Mouse (Mus musculus) brain, embryonic 14.5 days (tissue): ENCODE results near the gene Col6a2. TPM values are rescaled to one million over a fixed set of nuclear protein-coding genes. Genes with fewer than 3 reads are reported as not detected.

Source experiments
- DNase-seq: peaks from one replicate; pipeline ENCODE4 v3.0.0-alpha.2; 2011; ENCODE audit warnings: low read depth
- CTCF ChIP-seq: fragments of 200-500 bp; IDR thresholded peaks from 2 replicates; pipeline ENCODE4 v1.5.1; 2012; ENCODE audit warnings: inconsistent platforms, mild to moderate bottlenecking, moderate library complexity, borderline replicate concordance; ENCODE audit not compliant: insufficient read depth, insufficient read length; ENCODE audit errors: extremely low read depth
- POLR2A ChIP-seq: fragments of 200-500 bp; IDR thresholded peaks from 2 replicates; pipeline ENCODE4 v1.6.1; 2012; ENCODE audit warnings: mild to moderate bottlenecking, inconsistent platforms, borderline replicate concordance; ENCODE audit not compliant: poor library complexity, insufficient read depth, insufficient read length, severe bottlenecking; ENCODE audit errors: extremely low read depth
- polyA plus RNA-seq: library from polyadenylated mRNA; depleted of rRNA; stranded (reverse); fragments of >200 nt; gene quantifications from 2 replicates; pipeline ENCODE4 v1.2.3, GENCODE M21; 2012

Col6a2 gene
- polyA plus RNA-seq, 1 experiment: 49.8 TPM

- TF ChIP-seq CTCF (no peak), POLR2A (no peak)
- no peak for DNase-seq
These were observed 10.7 kb upstream of the Col6a2 start for GRCm38 (mm10) chr10:76634094-76634571.

DNA sequence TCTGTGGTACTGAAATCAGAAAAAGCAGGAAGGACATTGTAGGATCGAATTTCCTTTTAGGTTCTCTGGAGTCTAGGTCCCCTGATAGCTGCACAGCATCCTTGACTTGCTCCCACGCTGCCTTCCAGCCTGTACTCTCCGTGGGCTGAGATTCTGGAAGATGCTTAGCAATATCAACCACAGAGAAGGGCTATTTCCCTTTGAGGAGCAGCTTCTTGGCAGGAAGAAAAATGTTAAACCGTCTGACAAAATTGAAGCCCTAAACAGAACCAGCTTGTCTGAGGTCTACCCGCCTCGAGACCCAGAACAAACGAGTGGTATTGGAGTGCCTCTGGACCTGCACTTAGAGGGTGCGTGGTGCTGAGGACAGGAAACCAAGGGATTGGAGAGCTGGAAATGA lies 9.2 kb upstream of the Col6a2 start:
- no peak for DNase-seq

DNA sequence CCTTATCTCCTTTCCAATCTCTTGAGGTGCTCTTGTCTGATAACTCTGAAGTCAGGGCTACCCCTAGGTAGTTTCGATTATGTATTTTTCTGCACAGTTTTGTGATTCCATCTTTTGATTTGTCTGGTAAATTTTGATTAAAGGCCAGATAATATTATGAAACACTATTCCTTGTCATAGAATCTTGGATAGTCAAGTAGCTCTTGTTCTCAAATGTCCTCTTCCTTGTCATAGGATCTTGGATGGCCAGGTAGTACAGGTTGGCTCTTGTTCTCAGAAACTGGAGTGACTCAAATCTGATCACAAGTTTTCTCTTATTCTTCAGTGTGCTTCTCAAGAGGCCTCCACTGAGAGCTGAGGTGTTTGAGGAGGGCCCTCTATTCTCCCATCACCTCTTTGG lies 7.2 kb upstream of the Col6a2 start:
- DNase-seq: no peak
- TF ChIP-seq POLR2A: no peak
- TF ChIP-seq CTCF: no peak

More for the DNA sequence above, 9.2 kb upstream of the Col6a2 start:
- TF ChIP-seq POLR2A (no peak), CTCF (no peak)

GRCm38 (mm10) chr10:76627714-76628113 lies 4.3 kb upstream of the Col6a2 start:
- TF ChIP-seq CTCF (no peak), POLR2A (no peak)
- DNase-seq: no peak

- TF ChIP-seq POLR2A (no peak), CTCF (no peak)
- no peak for DNase-seq
These were observed 1.5 kb upstream of the Col6a2 start for GRCm38 (mm10) chr10:76624903-76625302.

GRCm38 (mm10) chr10:76623734-76624133 lies 304 bp upstream of the Col6a2 start:
- TF ChIP-seq CTCF (no peak), POLR2A (no peak)
- DNase-seq: no peak

- TF ChIP-seq CTCF (no peak), POLR2A (no peak)
These were observed 1.0 kb downstream of the Col6a2 start for GRCm38 (mm10) chr10:76622411-76622810.

GRCm38 (mm10) chr10:76612473-76612872 lies 11.0 kb downstream of the Col6a2 start:
- DNase-seq: no peak
- no peak for TF ChIP-seq POLR2A
- TF ChIP-seq CTCF: no peak

More at GRCm38 (mm10) chr10:76622411-76622810, 1.0 kb downstream of the Col6a2 start:
- DNase-seq: no peak

GRCm38 (mm10) chr10:76602690-76603089 lies 20.7 kb downstream of the Col6a2 start:
- TF ChIP-seq POLR2A (no peak), CTCF (no peak)
- no peak for DNase-seq

GRCm38 (mm10) chr10:76596338-76596737 lies 27.1 kb downstream of the Col6a2 start:
- TF ChIP-seq POLR2A: no peak
- TF ChIP-seq CTCF: no peak
- DNase-seq: no peak

- DNase-seq: no peak
- no peak for TF ChIP-seq CTCF
- no peak for TF ChIP-seq POLR2A
These were observed 33.2 kb downstream of the Col6a2 start for GRCm38 (mm10) chr10:76590197-76590596.

DNA sequence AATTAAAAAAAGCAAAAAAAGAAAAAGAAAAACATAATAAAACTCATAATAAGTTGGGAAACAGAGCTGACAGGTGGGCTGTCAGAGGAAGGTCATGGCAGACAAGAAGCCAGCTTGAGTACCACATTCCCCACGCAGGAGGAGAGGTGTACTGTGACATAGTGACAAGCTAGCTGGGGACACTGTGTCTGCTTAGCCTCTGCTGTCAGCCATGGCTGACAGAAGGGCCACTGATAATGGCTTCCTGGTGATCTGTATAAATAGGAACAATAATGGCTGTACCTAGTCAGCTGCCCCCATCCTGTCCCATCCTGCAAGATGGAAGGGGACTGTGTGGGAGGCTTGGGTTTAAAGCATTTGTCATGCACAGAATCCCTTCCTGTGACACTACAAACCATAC lies 37.2 kb downstream of the Col6a2 start:
- no peak for DNase-seq
- TF ChIP-seq POLR2A (no peak), CTCF (no peak)

GRCm38 (mm10) chr10:76584138-76584537 lies 39.3 kb downstream of the Col6a2 start:
- no peak for DNase-seq
- TF ChIP-seq POLR2A: no peak
- no peak for TF ChIP-seq CTCF

GRCm38 (mm10) chr10:76576920-76577319 lies 46.5 kb downstream of the Col6a2 start:
- no peak for DNase-seq
- TF ChIP-seq CTCF: no peak
- TF ChIP-seq POLR2A: no peak
